Mouse (Mus musculus) limb, embryonic 14.5 days (tissue): ENCODE measurements around the gene Stpg3. TPM values are rescaled to one million over a fixed set of nuclear protein-coding genes. Genes with fewer than 3 reads are reported as not detected.

Source experiments
- ATAC-seq: fragments of 200-750 bp; cut with Nextera tagmentation; 2 replicates; pipeline ENCODE4 v1.8.0; 2017; ENCODE audit warnings: low read depth, moderate number of reproducible peaks, moderate TSS enrichment; ENCODE audit not compliant: low FRiP score
- DNase-seq: peaks from one replicate; pipeline ENCODE4 v3.0.0-alpha.2; 2015; ENCODE audit warnings: low spot score
- H3K27ac ChIP-seq: fragments of 300-500 bp; sonication (generic); replicated peaks from 2 replicates; pipeline ENCODE4 v1.5.1; 2014; ENCODE audit warnings: low read depth, mild to moderate bottlenecking, low read length, moderate library complexity, mixed read lengths
- H3K27me3 ChIP-seq: fragments of 300-500 bp; sonication (generic); 2 replicates; pipeline ENCODE4 v1.6.1; 2014; ENCODE audit warnings: low read length, mixed read lengths; ENCODE audit not compliant: control insufficient read depth, insufficient read depth
- H3K36me3 ChIP-seq: fragments of 300-500 bp; sonication (generic); 2 replicates; pipeline ENCODE4 v1.6.1; 2014; ENCODE audit warnings: mild to moderate bottlenecking, low read length, moderate library complexity, mixed read lengths; ENCODE audit not compliant: control insufficient read depth, insufficient read depth
- H3K4me1 ChIP-seq: fragments of 300-500 bp; sonication (generic); 2 replicates; pipeline ENCODE4 v1.6.1; 2014; ENCODE audit warnings: antibody characterized with exemption, low read length, mixed read lengths; ENCODE audit not compliant: control insufficient read depth, insufficient read depth
- H3K4me2 ChIP-seq: fragments of 300-500 bp; sonication (generic); replicated peaks from 2 replicates; pipeline ENCODE4 v1.6.1; 2014; ENCODE audit warnings: low read depth, mild to moderate bottlenecking, low read length, moderate library complexity; ENCODE audit not compliant: severe bottlenecking
- H3K4me3 ChIP-seq: fragments of 300-500 bp; sonication (generic); replicated peaks from 2 replicates; pipeline ENCODE4 v1.5.1; 2014; ENCODE audit warnings: low read length
- H3K9ac ChIP-seq: fragments of 300-500 bp; sonication (generic); 2 replicates; pipeline ENCODE4 v1.6.1; 2014; ENCODE audit warnings: mild to moderate bottlenecking, low read depth, low read length, moderate library complexity; ENCODE audit not compliant: severe bottlenecking
- H3K9me3 ChIP-seq: fragments of 300-500 bp; sonication (generic); 2 replicates; pipeline ENCODE4 v1.6.1; 2016; ENCODE audit warnings: low read length; ENCODE audit not compliant: control insufficient read depth
- POLR2A ChIP-seq: fragments of 200-500 bp; IDR thresholded peaks from 2 replicates; pipeline ENCODE4 v1.8.0; 2012; ENCODE audit warnings: inconsistent platforms, mild to moderate bottlenecking, moderate library complexity, borderline replicate concordance; ENCODE audit not compliant: insufficient read depth, insufficient read length; ENCODE audit errors: extremely low read depth
- WGBS: fragments of 180-500 bp; shearing (Covaris S2); extraction: QIAGEN DNeasy Blood & Tissue Kit; methylation state at CpG from one replicate; pipeline ENCODE4 v1.1.7; 2014; 5-methylcytosine and 5-hydroxymethylcytosine counted together
- polyA plus RNA-seq, 2 experiments: library from polyadenylated mRNA; depleted of rRNA in 1 of 2; stranded (reverse) in 1 of 2; unstranded in 1 of 2; fragments of >200 nt; fragmentation: Nextera tagmentation in 1 of 2; extraction: Ambion mirVana in 1 of 2; gene quantifications; 2 replicates each; pipeline versions ENCODE4 v1.2.1 to v1.2.3; 2012 to 2014

Stpg3 gene
- polyA plus RNA-seq, 2 experiments, result not detected

GRCm38 (mm10) chr2:25226864-25227263, 12.4 kb upstream of the Stpg3 start:
- no peak overlapping the region for H3K9ac ChIP-seq
- H3K4me2 ChIP-seq, result no peak overlapping the region
- H3K4me1 ChIP-seq, result peaks cover 12% of the 10 kb centered on the region
- ATAC-seq (no peak), DNase-seq (no peak)
- TF ChIP-seq POLR2A, result no peak
- H3K36me3 ChIP-seq, result peaks cover 2% of the 10 kb centered on the region; the same call in 1 of the 2 replicates
- H3K4me3 ChIP-seq, result no peak overlapping the region
- no peaks in the 10 kb centered on the region for H3K9me3 ChIP-seq
- H3K27ac ChIP-seq, result no peak overlapping the region
- 65% methylated on average over 5 of the region's 5 CpGs for WGBS
- no peaks in the 10 kb centered on the region for H3K27me3 ChIP-seq

- no peak for TF ChIP-seq POLR2A
- H3K9ac ChIP-seq, result no peak overlapping the region
- H3K9me3 ChIP-seq, result no peaks in the 10 kb centered on the region
- peak overlapping the region; percentile 50; the same call in 1 of the 2 replicates for H3K4me2 ChIP-seq
- DNase-seq, result no peak
- H3K4me1 ChIP-seq, result peaks cover 12% of the 10 kb centered on the region
- H3K36me3 ChIP-seq, result peaks cover 9% of the 10 kb centered on the region; the same call in 1 of the 2 replicates
- no peaks in the 10 kb centered on the region for H3K27me3 ChIP-seq
- H3K4me3 ChIP-seq, result no peak overlapping the region
- 65% methylated on average over 8 of the region's 8 CpGs for WGBS
- H3K27ac ChIP-seq, result peak overlapping the region; percentile 91; the same call in 1 of the 2 replicates
- no peak for ATAC-seq
Observed at GRCm38 (mm10) chr2:25225811-25226379, 11.5 kb upstream of the Stpg3 start.

- Histone ChIP-seq H3K27ac (peak overlapping the region; percentile 91), H3K9ac (peak overlapping the region; percentile 72), H3K9me3 (no peaks in the 10 kb centered on the region), H3K27me3 (no peaks in the 10 kb centered on the region), H3K4me3 (peak overlapping the region; percentile 86), H3K4me2 (peak overlapping the region; percentile 50), H3K36me3 (peaks cover 9% of the 10 kb centered on the region; the same call in 1 of the 2 replicates), H3K4me1 (peaks cover 12% of the 10 kb centered on the region)
- peak; percentile 100 for DNase-seq
- ATAC-seq, result peak; percentile 96
- peak; percentile 78; the same call in 1 of the 2 replicates for TF ChIP-seq POLR2A
- 2% methylated on average over 35 of the region's 41 CpGs for WGBS
Observed at GRCm38 (mm10) chr2:25224766-25225752, 10.6 kb upstream of the Stpg3 start.

- Histone ChIP-seq H3K4me3 (peak within 1 kb of the TSS; percentile 86), H3K36me3 (peaks cover 9% of the 10 kb centered on the region; the same call in 1 of the 2 replicates), H3K9me3 (no peaks in the 10 kb centered on the region), H3K27me3 (no peaks in the 10 kb centered on the region), H3K4me2 (peak within 1 kb of the TSS; percentile 57), H3K9ac (peak within 1 kb of the TSS; percentile 76), H3K4me1 (peaks cover 12% of the 10 kb centered on the region), H3K27ac (peak within 1 kb of the TSS; percentile 91)
- WGBS, result 0% methylated on average over 13 of the region's 17 CpGs
- no peak for DNase-seq
- peak; percentile 99; the same call in 1 of the 2 replicates for TF ChIP-seq POLR2A
- ATAC-seq, result no peak
Observed at GRCm38 (mm10) chr2:25224492-25224765, 10.0 kb upstream of the Stpg3 start, which contains the start of gene Tubb4b. Gene Tubb4b, minus strand, starts transcription at chr2:25224702.
